Mouse (Mus musculus) bone marrow macrophage, adult 2 months (primary cell): ENCODE data around the gene Borcs6. TPM values are rescaled to one million over a fixed set of nuclear protein-coding genes. Genes with fewer than 3 reads are reported as not detected.

Experiments
- H3K27ac ChIP-seq: 2 replicates; pipeline ENCODE4 v1.5.1; 2012; ENCODE audit warnings: low read depth, low read length; ENCODE audit not compliant: insufficient read depth
- H3K4me1 ChIP-seq: 2 replicates; pipeline ENCODE4 v1.6.1; 2012; ENCODE audit warnings: low read length; ENCODE audit not compliant: control insufficient read depth, insufficient read depth
- H3K4me3 ChIP-seq: 2 replicates; pipeline ENCODE4 v1.5.1; 2012; ENCODE audit warnings: mild to moderate bottlenecking, low read length, moderate library complexity; ENCODE audit not compliant: insufficient read depth
- CTCF ChIP-seq: IDR thresholded peaks from 2 replicates; pipeline ENCODE4 v1.5.1; 2012; ENCODE audit warnings: low read depth, mild to moderate bottlenecking, low read length, moderate library complexity
- POLR2A ChIP-seq: IDR thresholded peaks from 2 replicates; pipeline ENCODE4 v1.6.1; 2012; ENCODE audit warnings: mild to moderate bottlenecking, low read depth, low read length, borderline replicate concordance
- polyA plus RNA-seq: library from polyadenylated mRNA; stranded (reverse); fragments of >200 nt; gene quantifications from 2 replicates; pipeline ENCODE4 v1.2.4, GENCODE M21; 2012; ENCODE audit not compliant: missing spikeins, insufficient read depth, insufficient read length

Borcs6 gene
- polyA plus RNA-seq, 1 experiment: 36.9 TPM

DNA sequence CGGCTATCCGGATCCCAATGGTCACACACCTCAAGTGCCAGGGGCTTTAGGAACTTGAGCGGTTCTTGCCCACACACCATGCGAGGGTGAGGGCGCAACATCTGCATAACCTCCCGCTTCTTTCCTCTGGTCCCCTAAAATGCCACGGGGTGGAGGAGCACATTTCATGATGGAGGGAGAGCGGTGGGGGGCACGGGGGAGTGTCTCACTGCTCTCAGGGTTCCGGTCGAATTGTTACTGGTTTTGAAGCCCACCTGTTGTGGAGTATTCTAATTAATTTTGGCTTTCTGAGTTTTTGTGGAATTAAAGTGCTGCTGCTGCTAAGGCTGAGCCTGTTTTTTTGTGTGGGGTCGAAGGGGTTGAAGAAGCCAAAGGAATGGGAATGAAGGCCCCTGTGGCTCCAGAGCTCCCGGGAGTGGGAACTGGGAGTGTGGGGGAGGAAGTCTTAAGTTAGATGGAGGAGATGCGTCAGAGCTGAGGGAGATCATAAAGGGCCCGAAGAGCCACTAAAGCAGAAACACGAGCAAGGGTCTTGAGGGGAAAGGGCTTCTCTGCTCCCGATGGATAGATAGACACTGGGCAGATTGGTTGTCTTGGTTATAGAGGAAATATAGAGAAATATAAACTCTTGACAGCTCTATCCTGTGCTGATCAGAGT lies 1.9 kb downstream of the Borcs6 start:
- no peak for TF ChIP-seq CTCF
- no peak for TF ChIP-seq POLR2A
- Histone ChIP-seq H3K27ac (peak overlapping the region; percentile 11; the same call in 1 of the 2 replicates), H3K4me1 (peaks cover 13% of the 10 kb centered on the region), H3K4me3 (peak overlapping the region; percentile 81)

DNA sequence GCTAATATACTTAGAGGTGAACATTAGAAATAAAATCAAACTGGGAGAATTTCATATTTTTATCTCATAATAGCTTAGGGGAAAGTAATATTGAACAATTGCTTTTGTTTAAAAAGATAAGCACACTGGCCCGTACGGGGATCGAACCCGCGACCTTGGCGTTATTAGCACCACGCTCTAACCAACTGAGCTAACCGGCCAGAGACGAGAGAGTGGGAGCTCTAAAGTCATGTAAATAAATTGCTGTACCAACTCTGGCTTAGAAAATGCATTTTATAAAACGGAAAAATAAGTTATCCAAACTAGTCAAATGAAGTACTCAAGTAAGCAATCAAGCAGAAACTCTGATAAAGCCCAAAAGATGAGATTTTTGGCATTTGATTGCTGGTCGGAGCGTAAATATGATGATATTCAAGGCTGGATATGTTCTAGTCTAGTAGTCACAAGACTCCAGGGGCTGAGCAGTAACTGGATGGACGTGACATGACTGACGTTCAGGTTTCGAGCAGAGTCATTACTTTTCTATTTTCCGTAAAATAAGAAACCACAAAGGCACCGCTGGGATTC lies 2.8 kb downstream of the Borcs6 start:
- Histone ChIP-seq H3K4me1 (peaks cover 18% of the 10 kb centered on the region), H3K4me3 (peak overlapping the region; percentile 59), H3K27ac (peak overlapping the region; percentile 86)
- TF ChIP-seq POLR2A (no peak), CTCF (no peak)

DNA sequence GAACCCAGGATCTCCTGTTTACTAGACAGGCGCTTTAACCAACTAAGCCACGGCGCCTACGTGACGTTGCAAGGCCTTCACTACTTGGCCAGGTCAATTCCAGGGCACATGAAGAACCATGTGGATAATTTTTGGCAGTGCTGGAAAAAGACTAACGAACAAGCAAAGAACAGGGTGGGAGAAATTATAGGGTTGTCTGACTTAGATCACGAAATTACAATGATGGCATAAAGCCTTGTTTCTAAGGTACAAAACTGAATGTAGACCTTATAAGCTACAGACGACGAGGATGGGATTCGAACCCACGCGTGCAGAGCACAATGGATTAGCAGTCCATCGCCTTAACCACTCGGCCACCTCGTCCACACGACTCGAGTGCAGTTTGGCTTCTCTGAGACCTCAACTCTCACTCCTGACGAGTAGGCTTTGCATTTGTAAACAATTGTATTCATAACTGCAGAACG lies 3.3 kb downstream of the Borcs6 start:
- TF ChIP-seq CTCF (no peak), POLR2A (no peak)
- H3K4me3 ChIP-seq: peak overlapping the region; percentile 80
- H3K4me1 ChIP-seq: peaks cover 18% of the 10 kb centered on the region
- H3K27ac ChIP-seq: peak overlapping the region; percentile 86

- Histone ChIP-seq H3K27ac (peak overlapping the region; percentile 77), H3K4me1 (peaks cover 18% of the 10 kb centered on the region)
Observed at GRCm38 (mm10) chr11:69063413-69064201, 4.1 kb downstream of the Borcs6 start.

GRCm38 (mm10) chr11:69064259-69065133 lies 5.0 kb downstream of the Borcs6 start:
- Histone ChIP-seq H3K27ac (peak overlapping the region; percentile 8), H3K4me3 (peak overlapping the region; percentile 67)

More at GRCm38 (mm10) chr11:69063413-69064201, 4.1 kb downstream of the Borcs6 start:
- no peak for TF ChIP-seq CTCF
- no peak for TF ChIP-seq POLR2A
- H3K4me3 ChIP-seq: peak overlapping the region; percentile 80

DNA sequence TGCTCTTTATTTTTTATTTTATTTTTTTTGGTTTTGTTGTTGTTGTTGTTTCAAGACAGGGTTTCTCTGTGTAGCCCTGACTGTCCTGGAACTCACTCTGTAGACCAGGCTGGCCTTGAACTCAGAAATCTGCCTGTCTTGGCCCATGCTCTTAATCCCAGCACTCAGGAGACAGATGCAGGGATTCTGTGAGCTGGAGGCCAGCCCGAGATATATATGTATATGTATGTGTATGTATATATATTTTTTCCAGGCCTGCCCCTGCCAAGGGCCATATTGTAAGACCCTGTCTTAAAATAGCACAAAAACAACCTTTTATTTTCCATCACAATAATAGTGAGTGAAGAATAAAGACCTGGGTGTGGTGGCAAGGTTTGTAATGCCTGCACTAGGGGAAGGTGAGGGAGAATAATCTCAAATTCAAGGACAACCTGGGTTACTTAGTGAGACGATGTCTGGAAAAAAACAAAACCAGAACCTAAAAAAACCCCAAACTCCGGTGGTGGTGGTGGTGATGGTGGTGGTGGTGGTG lies 5.9 kb downstream of the Borcs6 start:
- no peak overlapping the region for H3K4me3 ChIP-seq
- H3K27ac ChIP-seq: no peak overlapping the region
- TF ChIP-seq CTCF (no peak), POLR2A (no peak)
- peaks cover 20% of the 10 kb centered on the region for H3K4me1 ChIP-seq

More at GRCm38 (mm10) chr11:69064259-69065133, 5.0 kb downstream of the Borcs6 start:
- peaks cover 18% of the 10 kb centered on the region for H3K4me1 ChIP-seq
- TF ChIP-seq POLR2A (no peak), CTCF (no peak)

DNA sequence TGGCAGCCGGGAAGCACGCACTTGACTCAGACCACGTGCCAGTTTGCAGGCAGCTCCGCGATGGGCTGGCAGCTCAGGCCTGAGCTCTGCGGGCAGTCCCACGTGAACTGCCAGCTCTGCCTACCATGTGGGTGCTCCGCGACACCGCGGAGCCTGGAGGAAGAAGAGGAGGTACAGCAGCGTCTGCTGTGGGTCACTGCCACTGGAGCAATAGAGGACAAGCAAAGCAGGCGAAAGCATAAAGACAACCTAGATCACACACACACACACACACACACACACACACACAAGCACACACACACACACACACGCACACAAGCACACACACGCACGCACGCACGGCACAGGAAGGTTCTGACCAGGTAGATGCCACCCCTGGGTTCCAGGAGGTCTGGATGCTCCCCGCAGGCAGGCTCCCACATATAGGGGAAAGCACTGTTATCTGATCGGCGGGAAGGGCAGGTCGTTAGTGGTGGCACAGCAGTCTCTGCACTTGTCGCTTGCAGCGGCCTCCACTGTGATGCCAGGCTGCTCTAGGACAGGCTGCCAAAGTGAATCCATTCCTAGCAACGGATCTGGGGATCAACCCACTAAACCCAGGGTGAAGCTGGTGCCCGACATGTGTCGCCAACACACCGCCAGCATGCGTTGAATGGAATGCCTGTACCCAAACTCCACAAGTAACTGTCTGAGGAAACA lies 6.8 kb downstream of the Borcs6 start:
- H3K4me1 ChIP-seq: peaks cover 20% of the 10 kb centered on the region
- H3K27ac ChIP-seq: no peak overlapping the region
- no peak overlapping the region for H3K4me3 ChIP-seq

DNA sequence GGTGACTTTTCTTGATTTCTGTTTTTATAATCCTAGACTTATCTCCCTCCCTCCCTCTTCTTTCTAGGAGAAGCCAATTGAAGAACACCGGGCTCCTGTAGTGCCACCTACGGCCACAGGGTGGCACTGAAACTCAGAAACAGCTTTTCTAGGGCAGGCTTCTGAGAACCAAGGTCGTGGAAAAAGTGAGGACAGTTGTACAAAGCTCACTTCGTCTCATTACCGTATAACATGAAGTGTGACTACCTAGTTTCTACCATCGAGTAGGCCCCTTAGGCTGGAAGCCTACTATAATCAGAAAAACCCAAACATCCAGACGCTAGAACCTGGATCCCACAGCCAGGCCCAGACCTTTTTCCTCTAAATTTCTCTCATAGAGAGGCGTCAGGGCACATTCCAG lies 7.4 kb downstream of the Borcs6 start:
- no peak overlapping the region for H3K4me3 ChIP-seq
- H3K4me1 ChIP-seq: peaks cover 20% of the 10 kb centered on the region
- no peak for TF ChIP-seq POLR2A
- peak; percentile 57; the same call in 1 of the 2 replicates for TF ChIP-seq CTCF
- H3K27ac ChIP-seq: no peak overlapping the region

More for the DNA sequence above, 6.8 kb downstream of the Borcs6 start:
- no peak for TF ChIP-seq POLR2A
- TF ChIP-seq CTCF: no peak
